14 mouse cellular contexts compared by ENCODE assay signal in genomic region chr5:92219826-92220225, GRCm38 (mm10). TPM values are rescaled to one million over a fixed set of nuclear protein-coding genes. Genes with fewer than 3 reads are reported as not detected.
DNase-seq lines count a peak whose midpoint lies in the region; ATAC-seq and TF ChIP-seq lines count a peak whose summit lies in the region.
"Had no signal": no experiment of that assay in that cellular context is flagged by ENCODE, and none has a peak within 500 bp of the region (broad histone marks: within the 10 kb centered on the region; RNA-seq: fewer than 3 reads in every experiment).

No protein-coding gene starts in this region.

- H3K4me2 ChIP-seq in hindbrain, embryonic 11.5 days (replicated peaks; ENCODE audit: low read depth, low read length), result no peak overlapping the region
- H3K4me2 ChIP-seq in hindbrain, postnatal 0 days (ENCODE audit: low read depth, low read length), result no peak overlapping the region
- H3K4me2 ChIP-seq: heart, embryonic 15.5 days; stomach, embryonic 15.5 days had no signal

- no peaks in the 10 kb centered on the region for H3K4me1 ChIP-seq in hindbrain, embryonic 11.5 days (replicated peaks; ENCODE audit: control insufficient read depth, insufficient read depth, low read length)
- peaks cover 8% of the 10 kb centered on the region; the same call in 1 of the 2 replicates for H3K4me1 ChIP-seq in hindbrain, embryonic 10.5 days (replicated peaks)
- peaks cover 10% of the 10 kb centered on the region for H3K4me1 ChIP-seq in hindbrain, postnatal 0 days (ENCODE audit: insufficient read depth, low read length)
- H3K4me1 ChIP-seq: heart, embryonic 15.5 days; stomach, embryonic 15.5 days had no signal

- no peak for DNase-seq in hindbrain, embryonic 11.5 days (ENCODE audit: low spot score)
- no peak for DNase-seq in hindbrain, embryonic 10.5 days (ENCODE audit: low spot score)
- DNase-seq in 3134 (ENCODE audit: extremely low read depth, insufficient read length, low spot score), result peak; percentile 53
- peak; percentile 64 for DNase-seq in MEL-GATA-1-ER (ENCODE audit: extremely low read depth, low read depth)
- DNase-seq in hindbrain, postnatal 0 days (ENCODE audit: low spot score), result peak; percentile 33
- no peak for DNase-seq in right cerebral cortex, postnatal 10 days (ENCODE audit: low spot score in 2 of 2)
- DNase-seq in thymus, postnatal 14 days, result no peak
- DNase-seq: adrenal gland, postnatal 36 days had no signal

- ATAC-seq in hindbrain, embryonic 11.5 days (ENCODE audit: low FRiP score), result peak; percentile 38; the same call in 1 of the 2 replicates
- peak; percentile 48; the same call in 1 of the 2 replicates for ATAC-seq in hindbrain, postnatal 0 days
- no peak for ATAC-seq in monocyte, adult 5-6 weeks (replicated peaks; ENCODE audit: insufficient number of reproducible peaks, low FRiP score, low TSS enrichment, poor library complexity, severe bottlenecking)

- H3K9ac ChIP-seq in hindbrain, embryonic 11.5 days (ENCODE audit: low read depth, low read length), result no peak overlapping the region
- H3K9ac ChIP-seq in hindbrain, postnatal 0 days (replicated peaks; ENCODE audit: low read length), result no peak overlapping the region
- H3K9ac ChIP-seq: heart, embryonic 15.5 days; stomach, embryonic 15.5 days had no signal

- H3K36me3 ChIP-seq in hindbrain, embryonic 11.5 days (ENCODE audit: control insufficient read depth, insufficient read depth, low read length), result no peaks in the 10 kb centered on the region
- H3K36me3 ChIP-seq in hindbrain, embryonic 10.5 days, result no peaks in the 10 kb centered on the region
- no peaks in the 10 kb centered on the region for H3K36me3 ChIP-seq in hindbrain, postnatal 0 days (ENCODE audit: insufficient read depth, low read length)
- H3K36me3 ChIP-seq: heart, embryonic 15.5 days; stomach, embryonic 15.5 days had no signal

- H3K27ac ChIP-seq in hindbrain, embryonic 11.5 days (ENCODE audit: low read depth, low read length), result no peak overlapping the region
- H3K27ac ChIP-seq in hindbrain, embryonic 10.5 days, result no peak overlapping the region
- 0 out of 2 replicates have a peak overlapping the region, but pooled peaks have one; percentile 51 for H3K27ac ChIP-seq in hindbrain, postnatal 0 days
- H3K27ac ChIP-seq: heart, embryonic 15.5 days; stomach, embryonic 15.5 days had no signal

- no peak overlapping the region for H3K4me3 ChIP-seq in hindbrain, embryonic 11.5 days (ENCODE audit: low read depth, low read length)
- no peak overlapping the region for H3K4me3 ChIP-seq in hindbrain, embryonic 10.5 days
- H3K4me3 ChIP-seq in hindbrain, postnatal 0 days (ENCODE audit: low read length), result no peak overlapping the region
- H3K4me3 ChIP-seq: heart, embryonic 15.5 days; stomach, embryonic 15.5 days had no signal

- WGBS in hindbrain, embryonic 11.5 days, result 75% methylated on average over 6 of the region's 6 CpGs
- WGBS in hindbrain, embryonic 10.5 days, result 85% methylated on average over 6 of the region's 6 CpGs
- 60% methylated on average over 6 of the region's 6 CpGs for WGBS in hindbrain, postnatal 0 days

- no peak for TF ChIP-seq CTCF in hindbrain, postnatal 0 days (IDR thresholded peaks at IDR 0.05; ENCODE audit: low read depth)

- H3K27me3 ChIP-seq in hindbrain, embryonic 11.5 days (ENCODE audit: control insufficient read depth, insufficient read depth, low read length), result no peaks in the 10 kb centered on the region
- no peaks in the 10 kb centered on the region for H3K27me3 ChIP-seq in hindbrain, embryonic 10.5 days (ENCODE audit: insufficient read depth, poor library complexity, severe bottlenecking)
- H3K27me3 ChIP-seq in hindbrain, postnatal 0 days (ENCODE audit: insufficient read depth, low read length), result no peaks in the 10 kb centered on the region
- H3K27me3 ChIP-seq: heart, embryonic 15.5 days; stomach, embryonic 15.5 days had no signal

- H3K9me3 ChIP-seq in hindbrain, embryonic 11.5 days (ENCODE audit: control insufficient read depth, low read length), result no peaks in the 10 kb centered on the region
- no peaks in the 10 kb centered on the region for H3K9me3 ChIP-seq in hindbrain, embryonic 10.5 days
- no peaks in the 10 kb centered on the region for H3K9me3 ChIP-seq in hindbrain, postnatal 0 days (ENCODE audit: low read length)
- H3K9me3 ChIP-seq: heart, embryonic 15.5 days; stomach, embryonic 15.5 days had no signal

RNA-seq across cellular contexts. Expression of gene U90926, which starts 4.6 kb away (rescaled TPM):
- not detected in 2 replicates for polyA plus RNA-seq in hindbrain, embryonic 11.5 days (2014; fragmentation: Nextera tagmentation; extraction: Ambion mirVana)
- not detected in 2 replicates for polyA plus RNA-seq in hindbrain, embryonic 10.5 days (2016; fragmentation: Nextera tagmentation; extraction: Ambion mirVana)
- total RNA-seq in hindbrain, postnatal 0 days (2014; rRNA removed), result not detected in 2 replicates
- not detected in 2 replicates for polyA plus RNA-seq in hindbrain, postnatal 0 days (2015; fragmentation: Nextera tagmentation; extraction: Ambion mirVana)
- total RNA-seq in monocyte, adult 5-6 weeks (2017), result 6.3 TPM in 1 of 3 replicates, not detected in the others
- total RNA-seq: adrenal gland, postnatal 36 days; megakaryocyte-erythroid progenitor cell, adult 5-6 weeks had no signal
- polyA plus RNA-seq: forebrain, embryonic 11.5 days; heart, embryonic 15.5 days; limb, embryonic 14.5 days; stomach, embryonic 15.5 days had no signal

RNA-seq across cellular contexts. Expression of gene Ppef2, which starts 36.3 kb away (rescaled TPM):
- 0.53 TPM in 1 of 2 replicates, not detected in the other for polyA plus RNA-seq in hindbrain, embryonic 11.5 days (2014; fragmentation: Nextera tagmentation; extraction: Ambion mirVana)
- 0.16 and 0.22 TPM in 2 replicates for polyA plus RNA-seq in hindbrain, embryonic 10.5 days (2016; fragmentation: Nextera tagmentation; extraction: Ambion mirVana)
- total RNA-seq in hindbrain, postnatal 0 days (2014; rRNA removed), result 1.5 and 3.5 TPM in 2 replicates
- polyA plus RNA-seq in hindbrain, postnatal 0 days (2015; fragmentation: Nextera tagmentation; extraction: Ambion mirVana), result 0.35 and 0.43 TPM in 2 replicates
- 3.7 TPM in 1 of 3 replicates, not detected in the others for total RNA-seq in monocyte, adult 5-6 weeks (2017)
- total RNA-seq: adrenal gland, postnatal 36 days; megakaryocyte-erythroid progenitor cell, adult 5-6 weeks had no signal
- polyA plus RNA-seq: forebrain, embryonic 11.5 days; heart, embryonic 15.5 days had no signal

RNA-seq across cellular contexts. Expression of gene Naaa, which starts 58.1 kb away (rescaled TPM):
- 4.7 and 5.5 TPM in 2 replicates for polyA plus RNA-seq in hindbrain, embryonic 11.5 days (2014; fragmentation: Nextera tagmentation; extraction: Ambion mirVana)
- polyA plus RNA-seq in hindbrain, embryonic 10.5 days (2016; fragmentation: Nextera tagmentation; extraction: Ambion mirVana), result 3.8 and 5.7 TPM in 2 replicates
- 28.9 and 44.9 TPM in 2 replicates for total RNA-seq in hindbrain, postnatal 0 days (2014; rRNA removed)
- polyA plus RNA-seq in hindbrain, postnatal 0 days (2015; fragmentation: Nextera tagmentation; extraction: Ambion mirVana), result 29.1 TPM in 2 replicates
- 46.8 to 114 TPM (median 77.3 TPM) in 3 replicates for total RNA-seq in monocyte, adult 5-6 weeks (2017)

Comparison
In these comparisons a context has a peak if more than half of its experiments do, and no peak if none do; other contexts are left out.
1. DNase-seq: peak in 3134 (single experiment), MEL-GATA-1-ER (single experiment) and hindbrain, postnatal 0 days (single experiment); none in hindbrain, embryonic 11.5 days (single experiment), hindbrain, embryonic 10.5 days (single experiment), right cerebral cortex, postnatal 10 days (0 of 2) and thymus, postnatal 14 days (single experiment).